Mouse (Mus musculus) heart, embryonic 16.5 days (tissue): ENCODE results near the gene Tnfsf11. TPM values are rescaled to one million over a fixed set of nuclear protein-coding genes. Genes with fewer than 3 reads are reported as not detected.

Source experiments
- ATAC-seq: fragments of 200-750 bp; cut with Nextera tagmentation; replicated peaks from 2 replicates; pipeline ENCODE4 v1.8.0; 2017; ENCODE audit warnings: moderate number of reproducible peaks; ENCODE audit not compliant: insufficient read depth, low FRiP score; ENCODE audit errors: extremely low read depth
- H3K27ac ChIP-seq: fragments of 300-500 bp; sonication (generic); 2 replicates; pipeline ENCODE4 v1.5.1; 2014; ENCODE audit warnings: mild to moderate bottlenecking, low read length, control low read depth, moderate library complexity
- H3K27me3 ChIP-seq: fragments of 300-500 bp; sonication (generic); 2 replicates; pipeline ENCODE4 v1.6.1; 2014; ENCODE audit warnings: low read length, mixed read lengths; ENCODE audit not compliant: control insufficient read depth, insufficient read depth
- H3K36me3 ChIP-seq: fragments of 300-500 bp; sonication (generic); 2 replicates; pipeline ENCODE4 v1.6.1; 2014; ENCODE audit not compliant: control insufficient read depth, insufficient read depth
- H3K4me1 ChIP-seq: fragments of 300-500 bp; sonication (generic); 2 replicates; pipeline ENCODE4 v1.6.1; 2014; ENCODE audit warnings: low read length, mixed read lengths; ENCODE audit not compliant: control insufficient read depth, insufficient read depth
- H3K4me2 ChIP-seq: fragments of 300-500 bp; sonication (generic); 2 replicates; pipeline ENCODE4 v1.6.1; 2014; ENCODE audit warnings: low read depth, mild to moderate bottlenecking, control low read depth, low read length
- H3K4me3 ChIP-seq: fragments of 300-500 bp; sonication (generic); 2 replicates; pipeline ENCODE4 v1.5.1; 2014; ENCODE audit warnings: mild to moderate bottlenecking, control low read depth, low read length
- H3K9ac ChIP-seq: fragments of 300-500 bp; sonication (generic); 2 replicates; pipeline ENCODE4 v1.6.1; 2014; ENCODE audit warnings: low read length, control low read depth
- H3K9me3 ChIP-seq: fragments of 300-500 bp; sonication (generic); replicated peaks from 2 replicates; pipeline ENCODE4 v1.6.1; 2016; ENCODE audit warnings: low read length; ENCODE audit not compliant: control insufficient read depth
- WGBS: fragments of 180-500 bp; shearing (Covaris S2); extraction: QIAGEN DNeasy Blood & Tissue Kit; methylation state at CpG from one replicate; pipeline ENCODE4 v1.1.7; 2014; 5-methylcytosine and 5-hydroxymethylcytosine counted together
- polyA plus RNA-seq: library from polyadenylated mRNA; unstranded; fragments of >200 nt; fragmentation: Nextera tagmentation; extraction: Ambion mirVana; gene quantifications from 2 replicates; pipeline ENCODE4 v1.2.1, GENCODE M21; 2015

The Tnfsf11 gene
- polyA plus RNA-seq, 1 experiment from 2014 or later = 0.97 TPM

- H3K9me3 ChIP-seq = no peaks in the 10 kb centered on the region
- no peak overlapping the region for H3K27ac ChIP-seq
- no peaks in the 10 kb centered on the region for H3K4me1 ChIP-seq
- WGBS = 80% methylated on average over 3 of the region's 3 CpGs
- no peak overlapping the region for H3K9ac ChIP-seq
- H3K36me3 ChIP-seq = no peaks in the 10 kb centered on the region
- ATAC-seq = no peak
- peaks cover 5% of the 10 kb centered on the region for H3K27me3 ChIP-seq
- no peak overlapping the region for H3K4me3 ChIP-seq
- no peak overlapping the region for H3K4me2 ChIP-seq
Measured at GRCm38 (mm10) chr14:78300914-78301313, 6.9 kb downstream of the Tnfsf11 start.

- Histone ChIP-seq H3K9ac (no peak overlapping the region), H3K4me1 (no peaks in the 10 kb centered on the region), H3K4me3 (no peak overlapping the region), H3K4me2 (no peak overlapping the region), H3K36me3 (no peaks in the 10 kb centered on the region), H3K9me3 (no peaks in the 10 kb centered on the region), H3K27ac (no peak overlapping the region), H3K27me3 (no peaks in the 10 kb centered on the region)
- WGBS = 87% methylated on average over 7 of the region's 7 CpGs
- no peak for ATAC-seq
Measured at GRCm38 (mm10) chr14:78292687-78293086, 15.2 kb downstream of the Tnfsf11 start.

DNA sequence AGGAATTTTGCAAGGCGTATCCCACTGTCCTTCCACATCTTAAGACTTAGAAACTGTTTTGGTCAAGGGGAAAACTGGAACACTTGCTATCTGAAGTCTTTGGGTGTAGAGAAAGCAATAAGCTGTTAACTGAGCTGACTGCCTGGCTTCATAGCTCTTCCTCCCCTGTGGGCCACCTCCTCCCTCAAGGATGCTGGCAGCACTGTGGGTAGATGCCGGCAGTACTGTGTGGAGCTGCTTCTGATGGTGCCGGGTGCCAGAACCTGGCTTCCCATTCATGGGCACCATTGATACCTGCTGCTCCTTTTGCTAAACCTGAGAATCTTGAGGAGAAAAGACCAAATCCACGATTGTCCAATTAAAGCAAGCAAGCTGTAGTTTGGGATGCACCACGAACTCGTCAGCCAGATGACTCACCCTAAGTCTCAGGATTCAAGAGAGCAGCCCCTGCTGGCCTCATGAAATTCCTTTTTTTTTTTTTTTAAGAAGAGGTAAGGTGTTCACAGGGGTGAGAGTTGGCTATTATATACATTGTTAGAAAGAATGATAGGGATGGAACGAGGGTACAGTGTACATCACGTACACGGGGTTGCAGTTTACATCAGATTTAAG, 17.8 kb downstream of the Tnfsf11 start:
- ATAC-seq = no peak
- 69% methylated on average over 9 of the region's 9 CpGs for WGBS

GRCm38 (mm10) chr14:78288903-78289302, 18.9 kb downstream of the Tnfsf11 start:
- Histone ChIP-seq H3K9ac (no peak overlapping the region), H3K36me3 (no peaks in the 10 kb centered on the region), H3K4me2 (no peak overlapping the region), H3K4me3 (no peak overlapping the region), H3K27ac (no peak overlapping the region), H3K4me1 (no peaks in the 10 kb centered on the region), H3K9me3 (no peaks in the 10 kb centered on the region), H3K27me3 (no peaks in the 10 kb centered on the region)
- no peak for ATAC-seq
- 48% methylated on average over 5 of the region's 5 CpGs for WGBS

More for the DNA sequence above, 17.8 kb downstream of the Tnfsf11 start:
- H3K27ac ChIP-seq = no peak overlapping the region
- no peaks in the 10 kb centered on the region for H3K36me3 ChIP-seq
- no peaks in the 10 kb centered on the region for H3K4me1 ChIP-seq
- no peak overlapping the region for H3K4me2 ChIP-seq
- H3K9me3 ChIP-seq = no peaks in the 10 kb centered on the region
- H3K9ac ChIP-seq = no peak overlapping the region
- H3K4me3 ChIP-seq = no peak overlapping the region
- H3K27me3 ChIP-seq = no peaks in the 10 kb centered on the region

DNA sequence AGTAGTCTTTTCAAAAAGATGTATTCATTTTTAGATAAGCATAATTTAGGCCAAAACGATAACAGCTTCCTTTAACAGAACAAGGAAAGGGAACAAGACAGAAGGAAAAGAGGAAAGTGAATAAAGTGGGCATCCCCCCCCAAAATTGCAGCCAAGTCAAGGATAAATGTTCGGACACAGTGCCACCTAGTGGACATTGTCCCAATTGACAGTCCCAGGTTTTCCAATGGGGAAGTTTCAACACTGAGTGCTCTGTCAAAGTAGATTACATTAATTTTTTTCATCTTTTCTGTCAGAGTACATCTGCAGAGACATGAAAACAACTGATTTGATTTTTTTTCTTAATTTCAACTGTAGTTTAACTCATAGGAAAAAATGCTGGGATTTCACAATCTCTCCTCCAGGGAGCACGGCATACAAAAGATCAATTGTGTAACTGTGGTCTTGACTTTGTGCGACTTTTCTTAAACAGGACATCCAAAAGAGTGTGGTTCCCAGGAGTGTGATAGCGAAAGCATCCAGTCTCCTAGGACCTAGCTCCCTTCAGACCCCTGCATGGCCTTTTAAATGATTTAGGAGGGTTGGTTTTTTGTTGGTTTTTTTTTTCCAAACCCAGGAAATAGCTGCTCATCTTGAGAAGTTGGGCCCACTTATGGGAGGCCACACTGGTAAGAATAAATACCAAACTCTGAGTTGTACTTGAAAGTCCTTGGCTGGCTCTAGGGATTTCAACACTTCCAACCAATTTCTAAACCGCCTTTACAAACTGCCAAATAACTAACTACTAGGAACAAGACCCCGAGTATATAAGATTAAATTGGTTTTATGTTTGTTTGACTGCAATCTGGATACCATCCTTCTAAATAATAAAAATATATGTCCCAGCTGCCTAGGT, 19.7 kb downstream of the Tnfsf11 start:
- H3K27me3 ChIP-seq = no peaks in the 10 kb centered on the region
- no peak overlapping the region for H3K9ac ChIP-seq
- H3K36me3 ChIP-seq = no peaks in the 10 kb centered on the region
- H3K27ac ChIP-seq = no peak overlapping the region
- no peak overlapping the region for H3K4me2 ChIP-seq
- 42% methylated on average over 7 of the region's 7 CpGs for WGBS
- no peaks in the 10 kb centered on the region for H3K4me1 ChIP-seq
- no peak for ATAC-seq
- no peak overlapping the region for H3K4me3 ChIP-seq
- no peaks in the 10 kb centered on the region for H3K9me3 ChIP-seq

DNA sequence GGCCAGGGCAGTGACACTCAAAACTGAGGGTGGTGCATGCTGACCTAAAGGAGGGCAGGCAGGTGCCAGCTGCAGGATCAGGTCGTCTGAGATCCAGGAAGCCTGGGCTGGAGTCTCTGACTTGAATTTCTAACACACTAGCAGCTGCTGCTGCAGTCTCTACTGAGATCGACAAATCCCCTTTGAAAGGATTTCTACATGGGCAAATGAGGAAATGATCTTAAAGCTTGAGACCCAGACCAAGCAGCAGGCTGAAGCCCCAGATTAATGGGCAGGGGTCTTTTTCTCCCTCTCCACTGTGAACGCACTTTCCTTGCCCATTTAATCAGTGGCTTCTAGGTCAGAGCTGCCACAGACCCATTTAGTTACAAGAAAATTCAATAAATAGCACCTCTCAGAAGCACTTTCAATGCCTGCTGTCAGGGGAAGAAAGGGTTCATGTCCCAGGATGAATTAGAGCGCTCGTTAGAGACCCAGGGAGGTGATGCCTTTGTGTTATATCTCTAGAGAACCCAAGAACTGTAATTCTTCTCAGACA, 21.8 kb downstream of the Tnfsf11 start:
- Histone ChIP-seq H3K4me1 (peaks cover 4% of the 10 kb centered on the region), H3K27me3 (no peaks in the 10 kb centered on the region), H3K27ac (no peak overlapping the region), H3K36me3 (no peaks in the 10 kb centered on the region), H3K4me2 (no peak overlapping the region), H3K9ac (no peak overlapping the region), H3K4me3 (no peak overlapping the region), H3K9me3 (no peaks in the 10 kb centered on the region)
- ATAC-seq = no peak
- WGBS = 61% methylated on average over 5 of the region's 5 CpGs

- no peak overlapping the region for H3K9ac ChIP-seq
- H3K36me3 ChIP-seq = no peaks in the 10 kb centered on the region
- H3K4me3 ChIP-seq = no peak overlapping the region
- no peak overlapping the region for H3K4me2 ChIP-seq
- H3K9me3 ChIP-seq = no peaks in the 10 kb centered on the region
- H3K4me1 ChIP-seq = peaks cover 4% of the 10 kb centered on the region
- H3K27ac ChIP-seq = no peak overlapping the region
- H3K27me3 ChIP-seq = no peaks in the 10 kb centered on the region
- WGBS = 70% methylated on average over 11 of the region's 11 CpGs
- ATAC-seq = no peak
Measured at GRCm38 (mm10) chr14:78282490-78282889, 25.4 kb downstream of the Tnfsf11 start.

GRCm38 (mm10) chr14:78276395-78276930, 31.4 kb downstream of the Tnfsf11 start:
- Histone ChIP-seq H3K4me3 (no peak overlapping the region), H3K9me3 (no peaks in the 10 kb centered on the region), H3K36me3 (no peaks in the 10 kb centered on the region), H3K27me3 (no peaks in the 10 kb centered on the region), H3K4me2 (no peak overlapping the region), H3K27ac (no peak overlapping the region), H3K4me1 (no peaks in the 10 kb centered on the region), H3K9ac (no peak overlapping the region)
- WGBS = 74% methylated on average over 18 of the region's 18 CpGs
- ATAC-seq = no peak

DNA sequence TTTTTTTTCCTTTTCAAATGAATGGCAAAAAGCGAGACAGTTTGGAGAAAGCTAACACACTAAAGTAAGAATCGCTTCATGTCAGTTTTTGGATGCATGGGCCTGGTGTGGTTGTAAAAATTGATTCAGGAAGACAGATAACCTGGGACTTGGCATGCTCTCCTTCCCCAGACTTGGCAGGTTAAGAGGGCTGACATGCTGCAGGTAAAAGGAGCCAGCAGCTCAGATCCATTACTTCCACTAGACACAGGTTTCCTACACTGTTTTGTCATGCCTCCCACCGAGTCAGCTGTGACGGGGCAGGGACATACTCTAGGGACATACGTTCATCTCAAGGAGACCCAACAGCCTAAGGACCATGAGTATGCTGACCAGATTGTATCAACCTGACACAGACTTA, 33.0 kb downstream of the Tnfsf11 start:
- no peak overlapping the region for H3K4me3 ChIP-seq
- no peak overlapping the region for H3K4me2 ChIP-seq
- 84% methylated on average over 5 of the region's 5 CpGs for WGBS
- no peak overlapping the region for H3K27ac ChIP-seq
- no peak for ATAC-seq
- no peaks in the 10 kb centered on the region for H3K36me3 ChIP-seq
- H3K9ac ChIP-seq = no peak overlapping the region
- H3K9me3 ChIP-seq = 0 out of 2 replicates have a peak, but pooled peaks cover 4% of the 10 kb centered on the region
- no peaks in the 10 kb centered on the region for H3K27me3 ChIP-seq
- H3K4me1 ChIP-seq = no peaks in the 10 kb centered on the region
